Mouse (Mus musculus) olfactory bulb, adult 2 months (tissue): ENCODE measurements around the gene Tjp1. TPM values are rescaled to one million over a fixed set of nuclear protein-coding genes. Genes with fewer than 3 reads are reported as not detected.

Experiments used
- H3K27ac ChIP-seq: fragments of 200-500 bp; 2 replicates; pipeline ENCODE4 v1.5.1; 2012; ENCODE audit warnings: low read depth, low read length; ENCODE audit not compliant: insufficient read depth
- H3K4me1 ChIP-seq: fragments of 200-500 bp; 2 replicates; pipeline ENCODE4 v1.6.1; 2012; ENCODE audit warnings: low read length; ENCODE audit not compliant: control insufficient read depth, insufficient read depth
- H3K4me3 ChIP-seq: fragments of 200-500 bp; 2 replicates; pipeline ENCODE4 v1.5.1; 2012; ENCODE audit warnings: mild to moderate bottlenecking, low read depth, low read length, moderate library complexity; ENCODE audit not compliant: insufficient read depth
- CTCF ChIP-seq: fragments of 200-500 bp; IDR thresholded peaks from 2 replicates; pipeline ENCODE4 v1.5.1; 2012; ENCODE audit warnings: low read depth, mild to moderate bottlenecking, low read length, moderate library complexity; ENCODE audit not compliant: insufficient read depth
- POLR2A ChIP-seq: fragments of 200-500 bp; IDR thresholded peaks from 2 replicates; pipeline ENCODE4 v1.6.1; 2012; ENCODE audit warnings: mild to moderate bottlenecking, low read depth, low read length, moderate library complexity; ENCODE audit not compliant: insufficient read depth
- WGBS: fragments of 180-500 bp; shearing (Covaris S2); methylation state at CpG from one replicate; pipeline ENCODE4 v1.1.7; 2018; 5-methylcytosine and 5-hydroxymethylcytosine counted together
- polyA plus RNA-seq: library from polyadenylated mRNA; stranded (reverse); fragments of >200 nt; gene quantifications from 2 replicates; pipeline ENCODE4 v1.2.4, GENCODE M21; 2012; ENCODE audit warnings: low replicate concordance; ENCODE audit not compliant: missing spikeins, insufficient read depth, insufficient read length

Gene Tjp1
- polyA plus RNA-seq, 1 experiment = not detected

GRCm38 (mm10) chr7:65282886-65283285 is 244.7 kb downstream of the Tjp1 start:
- H3K4me3 ChIP-seq = no peak overlapping the region
- 78% methylated on average over 16 of the region's 16 CpGs for WGBS
- H3K27ac ChIP-seq = no peak overlapping the region
- peaks cover 11% of the 10 kb centered on the region; the same call in 1 of the 2 replicates for H3K4me1 ChIP-seq
- TF ChIP-seq CTCF = no peak
- TF ChIP-seq POLR2A = no peak

- no peak for TF ChIP-seq POLR2A
- no peak for TF ChIP-seq CTCF
- no peak overlapping the region for H3K27ac ChIP-seq
- WGBS = 33% methylated on average over 3 of the region's 3 CpGs
Observed at GRCm38 (mm10) chr7:65281960-65282359, 245.6 kb downstream of the Tjp1 start.

GRCm38 (mm10) chr7:65280944-65281912 is 246.4 kb downstream of the Tjp1 start:
- peaks cover 11% of the 10 kb centered on the region; the same call in 1 of the 2 replicates for H3K4me1 ChIP-seq
- WGBS = 79% methylated on average over 10 of the region's 10 CpGs
- H3K4me3 ChIP-seq = no peak overlapping the region
- no peak overlapping the region for H3K27ac ChIP-seq
- no peak for TF ChIP-seq POLR2A
- TF ChIP-seq CTCF = no peak

More at GRCm38 (mm10) chr7:65281960-65282359, 245.6 kb downstream of the Tjp1 start:
- no peak overlapping the region for H3K4me3 ChIP-seq
- peaks cover 11% of the 10 kb centered on the region; the same call in 1 of the 2 replicates for H3K4me1 ChIP-seq

GRCm38 (mm10) chr7:65279277-65279676 is 248.3 kb downstream of the Tjp1 start:
- no peak overlapping the region for H3K27ac ChIP-seq
- WGBS = 94% methylated on average over 13 of the region's 13 CpGs
- no peak overlapping the region for H3K4me3 ChIP-seq
- H3K4me1 ChIP-seq = peaks cover 11% of the 10 kb centered on the region; the same call in 1 of the 2 replicates
- no peak for TF ChIP-seq POLR2A

- TF ChIP-seq POLR2A (no peak), CTCF (no peak)
- no peak overlapping the region for H3K4me3 ChIP-seq
- 90% methylated on average over 4 of the region's 4 CpGs for WGBS
- 0 out of 2 replicates have a peak, but pooled peaks cover under 1% of the 10 kb centered on the region for H3K4me1 ChIP-seq
- H3K27ac ChIP-seq = no peak overlapping the region
Observed at GRCm38 (mm10) chr7:65275761-65276160, 251.8 kb downstream of the Tjp1 start.

- Histone ChIP-seq H3K4me1 (no peaks in the 10 kb centered on the region), H3K4me3 (no peak overlapping the region), H3K27ac (no peak overlapping the region)
- TF ChIP-seq POLR2A = no peak
- no peak for TF ChIP-seq CTCF
- WGBS = 85% methylated on average over 5 of the region's 5 CpGs
Observed at GRCm38 (mm10) chr7:65274216-65274615, 253.4 kb downstream of the Tjp1 start.

- TF ChIP-seq POLR2A (no peak), CTCF (no peak)
- WGBS = 63% methylated on average over 8 of the region's 8 CpGs
- no peaks in the 10 kb centered on the region for H3K4me1 ChIP-seq
- no peak overlapping the region for H3K4me3 ChIP-seq
- no peak overlapping the region for H3K27ac ChIP-seq
Observed at GRCm38 (mm10) chr7:65249656-65250055, 277.9 kb downstream of the Tjp1 start.

Other genes with a start within 250 kb of the Tjp1 start
- gene Tarsl2, start 117.1 kb upstream of the Tjp1 start, polyA plus RNA-seq = not detected in 2 replicates
- gene Tm2d3, start 163.4 kb upstream of the Tjp1 start, polyA plus RNA-seq = not detected in 2 replicates